Mouse (Mus musculus): ENCODE data around the gene Plcb1. TPM values are rescaled to one million over a fixed set of nuclear protein-coding genes. Genes with fewer than 3 reads are reported as not detected.
"Not testable (repeated sequence)": the region's sequence is repeated elsewhere in the genome, so short reads cannot be mapped to it uniquely, and the experiment has no call there.

Plcb1 gene
- polyA plus RNA-seq, 1 experiment = 2.8 TPM

DNA sequence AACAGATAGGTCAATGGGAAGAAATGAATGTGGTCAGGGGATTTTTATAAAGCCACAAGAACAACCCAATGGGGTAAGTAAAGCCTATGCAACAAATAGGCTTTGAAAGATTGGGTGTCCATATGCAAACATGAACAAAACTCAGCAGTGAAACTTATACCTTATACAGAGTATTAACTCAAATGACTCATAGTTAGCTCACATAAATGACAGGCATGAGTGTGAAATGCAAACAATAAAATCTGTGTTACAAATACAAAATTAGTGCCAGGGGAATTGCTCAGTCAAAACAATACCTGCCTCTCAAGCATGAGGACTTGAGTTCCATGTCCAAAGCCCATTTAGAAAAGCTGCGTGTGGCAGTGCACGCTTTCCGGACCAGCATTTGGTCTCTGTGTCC lies 182.5 kb downstream of the Plcb1 start:
- DNase-seq (ENCODE audit: low spot score) = no peak

DNA sequence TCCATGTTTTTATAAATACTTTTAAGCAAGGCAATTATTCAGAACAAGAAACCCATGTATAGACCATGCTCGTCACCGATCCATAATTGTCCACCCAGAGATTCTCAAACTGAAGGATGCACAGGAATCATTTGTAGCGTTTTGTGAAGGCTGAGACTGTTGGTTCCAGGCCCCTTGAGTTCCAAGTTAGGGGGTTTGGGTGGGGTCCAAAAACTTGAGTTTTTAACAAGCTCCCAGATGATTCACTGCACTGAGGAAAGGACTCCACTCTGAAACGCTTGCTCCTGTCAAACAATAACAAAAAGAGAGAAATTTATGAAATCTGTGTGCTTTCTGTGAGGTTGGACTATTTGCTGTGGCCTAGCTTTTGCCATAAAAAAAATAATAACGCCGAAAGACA lies 186.5 kb downstream of the Plcb1 start:
- DNase-seq (ENCODE audit: low spot score) = no peak

GRCm38 (mm10) chr2:134974711-134975110 lies 188.8 kb downstream of the Plcb1 start:
- DNase-seq (ENCODE audit: low spot score) = no peak

- no peak for DNase-seq (ENCODE audit: low spot score)
Measured at GRCm38 (mm10) chr2:134976796-134977330, 191.0 kb downstream of the Plcb1 start.

DNA sequence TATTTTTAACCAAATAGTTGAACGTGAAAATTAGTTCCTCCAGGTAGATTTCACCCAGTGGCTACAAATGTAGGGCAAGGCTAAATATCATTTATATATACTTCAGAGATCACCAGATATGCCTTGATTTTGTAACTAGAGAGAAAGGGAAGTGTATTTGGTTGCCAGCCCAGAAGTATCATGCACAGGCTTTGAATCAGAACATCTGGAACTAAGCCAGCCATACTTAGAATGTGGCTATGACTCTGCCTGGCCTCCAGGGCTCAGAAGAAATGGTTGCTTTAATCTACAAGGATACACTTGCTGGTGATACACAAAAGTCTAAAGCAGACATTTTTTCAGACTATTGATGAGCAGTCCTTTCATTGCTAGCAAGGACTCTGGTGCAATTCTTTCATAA lies 191.8 kb downstream of the Plcb1 start:
- no peak for DNase-seq (ENCODE audit: low spot score)

DNA sequence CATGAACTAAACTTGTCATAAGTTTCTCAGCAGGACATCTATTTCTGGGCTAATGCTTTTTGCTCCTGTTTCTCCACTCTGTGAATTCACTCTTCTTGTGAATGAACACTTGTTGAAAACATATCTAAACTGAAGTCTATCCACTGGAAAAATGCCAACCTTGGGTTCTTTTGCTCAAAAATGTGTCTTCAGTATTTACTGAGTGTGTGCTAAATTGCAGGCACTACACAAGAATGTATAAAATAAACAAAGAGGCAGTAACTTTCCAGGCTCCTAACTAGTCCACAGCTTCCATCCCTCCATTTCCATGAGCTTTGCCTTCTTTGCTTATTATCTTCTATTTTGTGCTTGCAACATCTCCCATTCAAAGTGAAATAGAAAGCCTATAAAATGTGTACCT lies 195.5 kb downstream of the Plcb1 start:
- DNase-seq (ENCODE audit: low spot score) = no peak

GRCm38 (mm10) chr2:134984884-134985283 lies 199.0 kb downstream of the Plcb1 start:
- no peak for DNase-seq (ENCODE audit: low spot score)

GRCm38 (mm10) chr2:134987978-134988377 lies 202.1 kb downstream of the Plcb1 start:
- DNase-seq (ENCODE audit: low spot score) = no peak

DNA sequence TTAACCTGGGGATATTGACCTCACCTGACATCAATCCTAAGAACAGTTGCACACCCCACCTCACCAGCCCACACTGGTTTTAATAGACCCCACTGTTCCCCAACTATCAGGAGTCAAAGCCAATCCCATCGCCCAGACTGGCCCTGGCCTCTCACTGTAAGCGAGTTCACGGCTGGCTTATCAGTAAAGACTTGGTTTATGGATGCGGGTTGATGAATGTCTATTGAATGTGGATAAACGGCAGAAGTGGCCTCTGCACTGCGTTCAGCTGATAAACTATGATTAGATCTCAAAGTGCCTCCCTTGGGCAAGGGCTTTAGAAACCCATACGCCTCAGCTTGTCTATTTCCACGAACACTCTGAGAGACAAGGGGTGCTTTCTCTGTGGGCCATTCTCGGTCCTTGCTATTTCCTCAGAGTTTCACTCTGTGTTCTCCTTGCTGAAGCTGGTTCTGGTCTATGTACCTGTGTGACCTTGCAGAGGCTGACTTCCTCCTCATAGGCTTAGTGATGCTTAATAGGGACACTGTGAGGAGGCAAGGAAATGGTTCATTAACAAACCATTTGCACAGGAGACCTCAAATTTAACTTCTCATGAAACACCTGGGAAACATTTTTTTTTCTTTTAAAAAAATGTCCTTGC lies 203.9 kb downstream of the Plcb1 start:
- DNase-seq (ENCODE audit: low spot score) = no peak

DNA sequence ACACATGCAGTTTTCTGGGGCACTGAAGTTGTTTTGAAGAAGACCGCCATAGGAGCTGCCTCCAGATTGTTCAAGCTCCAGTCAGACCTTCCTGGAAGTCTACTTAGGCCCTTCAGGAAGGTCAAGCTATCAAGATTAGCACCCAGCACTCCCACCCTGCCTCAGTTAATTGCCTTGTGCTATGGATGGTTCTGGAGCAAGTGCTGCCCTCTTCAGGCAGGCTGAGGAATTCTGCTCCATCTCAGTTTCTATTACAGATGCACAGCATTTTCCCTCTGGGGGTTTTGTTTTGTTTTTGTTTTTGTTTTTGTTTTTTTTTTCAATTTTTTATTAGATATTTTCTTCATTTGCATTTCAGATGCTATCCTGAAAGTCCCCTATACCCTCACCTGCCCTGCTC lies 221.3 kb downstream of the Plcb1 start:
- DNase-seq (ENCODE audit: low spot score) = no peak

DNA sequence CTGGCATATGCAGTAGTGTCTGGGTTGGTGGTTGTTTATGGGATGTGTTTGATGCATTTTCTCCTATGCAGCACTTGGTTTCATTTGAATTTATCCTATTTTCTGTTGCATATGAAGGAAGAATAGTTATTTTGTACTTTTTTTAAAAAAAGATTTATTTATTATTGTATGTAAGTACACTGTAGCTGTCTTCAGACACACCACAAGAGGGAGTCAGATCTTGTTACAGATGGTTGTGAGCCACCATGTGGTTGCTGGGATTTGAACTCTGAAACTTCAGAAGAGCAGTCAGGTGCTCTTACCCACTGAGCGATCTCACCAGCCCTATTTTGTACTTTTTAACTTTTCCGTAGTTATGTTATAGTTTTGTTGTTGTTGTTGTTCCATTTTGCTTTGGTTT lies 222.0 kb downstream of the Plcb1 start:
- DNase-seq (ENCODE audit: low spot score) = not testable (repeated sequence)

DNA sequence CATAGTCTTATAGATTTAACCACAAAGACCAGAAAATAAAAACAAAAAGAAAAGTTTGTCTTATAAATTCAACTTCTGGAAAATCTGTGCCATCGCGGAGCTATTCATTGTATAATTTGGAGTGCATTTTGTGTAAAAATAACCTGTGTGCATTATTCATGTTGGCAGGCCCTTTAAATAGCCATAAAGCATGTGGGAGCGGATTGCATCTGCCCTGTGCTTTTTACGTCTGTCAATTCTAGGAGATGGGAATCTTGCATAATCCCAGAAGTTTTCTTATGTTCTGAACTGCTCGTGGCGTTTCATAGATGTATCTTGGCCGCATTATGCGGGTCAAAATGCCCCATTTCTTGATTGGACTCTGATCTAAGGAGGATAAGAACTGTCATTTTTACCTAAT lies 224.5 kb downstream of the Plcb1 start:
- DNase-seq (ENCODE audit: low spot score) = no peak

DNA sequence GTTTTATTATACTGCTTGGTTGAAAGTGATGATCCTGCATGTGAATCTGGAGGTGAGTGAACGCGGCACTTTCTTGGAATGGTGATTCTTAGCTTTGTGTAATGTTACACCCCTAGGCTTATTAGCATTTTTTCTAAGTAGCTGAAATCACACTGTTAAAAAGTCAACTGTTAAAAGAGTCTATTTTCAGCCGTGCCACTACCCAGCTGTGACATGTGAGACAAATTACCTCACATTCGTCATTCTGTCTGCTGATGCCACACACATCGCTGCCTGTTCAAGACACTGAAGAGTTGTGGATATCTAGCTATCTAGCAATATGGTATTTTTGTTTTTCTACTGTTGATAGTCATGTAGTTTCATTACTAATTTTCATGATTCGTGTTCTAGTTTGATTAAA lies 229.6 kb downstream of the Plcb1 start:
- DNase-seq (ENCODE audit: low spot score) = no peak

- no peak for DNase-seq (ENCODE audit: low spot score)
Measured at GRCm38 (mm10) chr2:135018275-135018674, 232.4 kb downstream of the Plcb1 start.

DNA sequence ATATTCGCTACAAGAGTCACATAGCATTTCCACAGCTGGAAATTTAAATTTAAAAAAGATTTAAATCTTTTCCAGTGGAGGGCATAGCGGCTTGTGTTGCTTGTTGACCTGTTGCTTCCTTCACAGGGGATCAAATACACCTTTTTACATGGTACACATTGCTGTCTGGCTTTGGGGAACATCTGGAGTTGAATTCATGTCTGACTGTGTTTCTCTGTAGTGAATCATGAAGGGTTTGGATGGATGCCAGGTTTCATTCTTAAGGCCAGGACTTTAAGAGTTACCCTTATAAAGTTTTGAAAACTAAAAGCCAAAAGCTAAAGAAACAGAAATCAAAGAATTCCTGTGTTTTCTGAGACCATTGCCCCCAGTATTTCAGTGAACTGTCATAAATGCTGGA lies 232.8 kb downstream of the Plcb1 start:
- no peak for DNase-seq (ENCODE audit: low spot score)

DNA sequence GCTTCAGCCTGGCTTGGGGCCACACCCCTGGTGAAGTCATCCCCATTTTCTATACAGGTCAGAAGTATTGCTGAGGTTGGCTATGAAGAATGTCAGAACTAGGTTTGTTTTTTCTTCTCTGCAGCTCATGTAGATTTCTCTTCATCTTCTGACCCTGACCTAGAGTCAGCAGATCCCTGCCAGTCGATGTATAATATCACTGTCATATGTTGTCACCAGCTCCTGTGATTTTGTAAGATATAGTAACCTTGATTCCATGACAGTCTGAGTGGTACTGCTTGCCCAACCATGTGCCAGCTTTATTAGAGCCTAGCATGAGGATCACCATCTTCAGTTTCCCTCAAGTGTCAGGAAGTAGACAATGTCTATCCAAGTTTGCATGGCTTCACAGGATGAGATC lies 233.7 kb downstream of the Plcb1 start:
- no peak for DNase-seq (ENCODE audit: low spot score)

DNA sequence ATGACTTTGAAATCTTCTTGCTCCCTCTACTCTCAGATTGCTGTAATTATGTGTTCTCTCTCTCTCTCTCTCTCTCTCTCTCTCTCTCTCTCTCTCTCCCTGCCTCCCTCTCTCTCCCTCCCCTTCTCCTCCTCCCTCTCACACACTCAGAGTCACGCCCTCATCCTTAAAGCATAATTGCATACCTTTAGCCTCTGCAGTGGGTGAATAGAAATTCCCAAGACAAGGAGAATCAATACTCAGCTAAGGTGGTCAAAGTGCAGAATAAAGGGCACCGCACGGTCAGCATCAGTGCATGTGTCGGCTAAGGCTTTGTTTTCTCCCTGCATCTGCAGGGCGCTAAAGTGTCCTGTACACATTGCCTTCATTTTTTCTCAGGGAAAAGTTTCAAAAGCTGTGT lies 243.4 kb downstream of the Plcb1 start:
- DNase-seq (ENCODE audit: low spot score) = no peak

- DNase-seq (ENCODE audit: low spot score) = no peak
Measured at GRCm38 (mm10) chr2:135029700-135030099, 243.8 kb downstream of the Plcb1 start.

GRCm38 (mm10) chr2:135035640-135036260 lies 249.9 kb downstream of the Plcb1 start:
- no peak for DNase-seq (ENCODE audit: low spot score)

GRCm38 (mm10) chr2:135048791-135049190 lies 262.9 kb downstream of the Plcb1 start:
- DNase-seq (ENCODE audit: low spot score) = no peak

DNA sequence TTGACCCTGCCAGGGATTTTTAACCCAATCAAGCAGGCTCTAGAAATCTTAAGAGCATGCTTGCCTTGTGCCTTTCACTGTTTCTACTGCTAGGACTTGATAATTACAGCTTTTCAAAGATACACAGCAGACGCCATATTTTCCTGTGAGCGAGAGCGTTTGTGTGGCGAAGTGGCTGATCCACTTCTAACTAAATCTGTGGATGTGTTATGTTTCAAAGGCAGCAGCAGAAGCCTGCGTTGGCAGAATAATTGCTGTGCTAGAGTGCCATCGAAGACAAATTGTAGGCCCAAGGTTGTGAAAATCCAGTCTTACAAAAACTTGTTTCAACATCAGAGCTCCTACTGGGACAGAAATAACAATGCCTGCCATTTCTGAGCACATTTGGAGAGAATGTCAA lies 263.4 kb downstream of the Plcb1 start:
- DNase-seq (ENCODE audit: low spot score) = no peak

- no peak for DNase-seq (ENCODE audit: low spot score)
Measured at GRCm38 (mm10) chr2:135051540-135052288, 265.8 kb downstream of the Plcb1 start.

DNA sequence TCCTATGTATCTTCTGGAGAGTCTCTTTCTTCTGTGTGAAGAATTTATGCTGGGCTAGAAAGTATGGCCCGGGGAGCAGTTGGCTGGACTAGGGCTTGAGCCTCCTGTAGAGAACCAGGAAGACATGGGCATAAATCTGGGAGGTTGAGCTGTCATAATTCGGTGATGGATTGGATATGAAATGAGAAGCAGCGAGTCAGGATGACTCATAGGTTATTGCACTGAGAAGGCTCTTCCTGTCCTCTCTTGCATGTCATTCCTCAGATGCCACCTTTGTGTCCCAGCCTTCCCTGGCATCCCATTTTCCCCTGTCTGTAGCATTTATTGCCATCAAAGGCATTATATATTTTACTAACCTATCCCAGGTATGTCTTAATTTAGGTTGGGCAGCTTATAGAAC lies 267.5 kb downstream of the Plcb1 start:
- no peak for DNase-seq (ENCODE audit: low spot score)
